Mouse (Mus musculus): ENCODE data around the gene Mup10.
"Not testable (repeated sequence)": the region's sequence is repeated elsewhere in the genome, so short reads cannot be mapped to it uniquely, and the experiment has no call there.

Mup10 gene

GRCm38 (mm10) chr4:60582099-60582498, at the start of gene Mup10:
Gene Mup10 (minus strand): TSS chr4:60582199.
- DNase-seq (ENCODE audit: inconsistent ontology term) = not testable (repeated sequence)
